In genomic region chr7:73434336-73434677, GRCm38 (mm10) we compare ENCODE assay signal across 23 mouse cellular contexts. TPM values are rescaled to one million over a fixed set of nuclear protein-coding genes. Genes with fewer than 3 reads are reported as not detected.
DNase-seq lines count a peak whose midpoint lies in the region; ATAC-seq lines count a peak whose summit lies in the region.
"Had no signal": no experiment of that assay in that cellular context is flagged by ENCODE, and none has a peak within 500 bp of the region (broad histone marks: within the 10 kb centered on the region; RNA-seq: fewer than 3 reads in every experiment).

No protein-coding gene starts in this region.

- no peak overlapping the region for H3K27ac ChIP-seq in forebrain, embryonic 13.5 days
- H3K27ac ChIP-seq in forebrain, embryonic 11.5 days (ENCODE audit: low read depth, low read length), result no peak overlapping the region
- H3K27ac ChIP-seq: limb, embryonic 15.5 days; liver, embryonic 14.5 days had no signal

- 90% methylated on average over 2 of the region's 2 CpGs for WGBS in forebrain, embryonic 13.5 days
- WGBS in forebrain, embryonic 11.5 days, result 93% methylated on average over 2 of the region's 2 CpGs

- no peaks in the 10 kb centered on the region for H3K4me1 ChIP-seq in forebrain, embryonic 13.5 days
- H3K4me1 ChIP-seq in forebrain, embryonic 11.5 days (replicated peaks; ENCODE audit: control insufficient read depth, insufficient read depth, low read length), result no peaks in the 10 kb centered on the region
- peaks cover 31% of the 10 kb centered on the region for H3K4me1 ChIP-seq in megakaryocyte, embryonic 14.5 days
- H3K4me1 ChIP-seq: limb, embryonic 15.5 days had no signal

- no peak overlapping the region for H3K4me2 ChIP-seq in forebrain, embryonic 13.5 days
- no peak overlapping the region for H3K4me2 ChIP-seq in forebrain, embryonic 11.5 days (ENCODE audit: low read depth, low read length, severe bottlenecking)
- H3K4me2 ChIP-seq: heart, embryonic 13.5 days; limb, embryonic 15.5 days; lung, embryonic 14.5 days had no signal

- H3K9me3 ChIP-seq in forebrain, embryonic 13.5 days (replicated peaks), result no peaks in the 10 kb centered on the region
- no peaks in the 10 kb centered on the region for H3K9me3 ChIP-seq in forebrain, embryonic 11.5 days (ENCODE audit: control insufficient read depth, low read length)
- H3K9me3 ChIP-seq in megakaryocyte, embryonic 14.5 days, result no peaks in the 10 kb centered on the region
- H3K9me3 ChIP-seq: heart, embryonic 13.5 days; limb, embryonic 15.5 days had no signal

- H3K9ac ChIP-seq in forebrain, embryonic 13.5 days, result no peak overlapping the region
- no peak overlapping the region for H3K9ac ChIP-seq in forebrain, embryonic 11.5 days (ENCODE audit: low read length)
- H3K9ac ChIP-seq: heart, embryonic 13.5 days; limb, embryonic 15.5 days; liver, embryonic 14.5 days; lung, embryonic 14.5 days had no signal

- H3K36me3 ChIP-seq in forebrain, embryonic 13.5 days (ENCODE audit: poor library complexity, severe bottlenecking), result peaks cover 79% of the 10 kb centered on the region
- H3K36me3 ChIP-seq in forebrain, embryonic 11.5 days (ENCODE audit: control insufficient read depth, insufficient read depth, low read length), result peaks cover 30% of the 10 kb centered on the region
- H3K36me3 ChIP-seq in megakaryocyte, embryonic 14.5 days (replicated peaks; ENCODE audit: low read length), result peaks cover 92% of the 10 kb centered on the region

- H3K27me3 ChIP-seq in forebrain, embryonic 13.5 days, result no peaks in the 10 kb centered on the region
- no peaks in the 10 kb centered on the region for H3K27me3 ChIP-seq in forebrain, embryonic 11.5 days (ENCODE audit: control insufficient read depth, insufficient read depth, low read length)
- H3K27me3 ChIP-seq in megakaryocyte, embryonic 14.5 days (replicated peaks), result no peaks in the 10 kb centered on the region
- H3K27me3 ChIP-seq: heart, embryonic 13.5 days; limb, embryonic 15.5 days had no signal

- no peak overlapping the region for H3K4me3 ChIP-seq in forebrain, embryonic 13.5 days
- H3K4me3 ChIP-seq in forebrain, embryonic 11.5 days (ENCODE audit: low read depth, low read length), result no peak overlapping the region
- peak overlapping the region; percentile 29 for H3K4me3 ChIP-seq in megakaryocyte, embryonic 14.5 days (replicated peaks)
- H3K4me3 ChIP-seq: heart, embryonic 13.5 days; limb, embryonic 15.5 days had no signal

- no peak for DNase-seq in forebrain, embryonic 11.5 days (ENCODE audit: low spot score)
- no peak for DNase-seq in right cerebral cortex, postnatal 10 days (ENCODE audit: low spot score in 2 of 2)
- no peak for DNase-seq in right cerebral cortex, adult 2 months (ENCODE audit: low spot score in 2 of 2)
- DNase-seq: adrenal gland, postnatal 36 days; cerebellum, adult 11-12 months; gastrocnemius, postnatal 10 days; heart, adult 18-20 months; heart, postnatal 14 days; kidney, adult 18-20 months; layer of hippocampus, adult 9-11 months; left cerebral cortex, postnatal 4 days; lung, embryonic 14.5 days; right cerebral cortex, adult 18-20 months; thymus, adult 18-20 months had no signal

- ATAC-seq in forebrain, embryonic 13.5 days, result peak; percentile 69
- ATAC-seq in forebrain, embryonic 11.5 days (replicated peaks; ENCODE audit: low FRiP score), result no peak
- no peak for ATAC-seq in megakaryocyte, adult 5-6 weeks (ENCODE audit: poor library complexity, severe bottlenecking)
- 0 out of 2 replicates have a peak, but pooled peaks have one; percentile 46 for ATAC-seq in erythroblast, adult 5-6 weeks (replicated peaks; ENCODE audit: low FRiP score, poor library complexity, severe bottlenecking)
- ATAC-seq in monocyte, adult 5-6 weeks (replicated peaks; ENCODE audit: insufficient number of reproducible peaks, low FRiP score, low TSS enrichment, poor library complexity, severe bottlenecking), result 0 out of 2 replicates have a peak, but pooled peaks have one; percentile 24
- ATAC-seq: CD4-positive, CD25-positive, alpha-beta regulatory T cell, adult 4 months had no signal

RNA-seq across cellular contexts. Expression of gene Rgma, which starts 59.0 kb away (rescaled TPM):
- polyA plus RNA-seq in forebrain, embryonic 13.5 days (2015; fragmentation: Nextera tagmentation; extraction: Ambion mirVana), result 24.7 and 27.6 TPM in 2 replicates
- polyA plus RNA-seq in forebrain, embryonic 11.5 days (2014; fragmentation: Nextera tagmentation; extraction: Ambion mirVana), result 37.0 and 40.5 TPM in 2 replicates
- polyA plus RNA-seq in megakaryocyte, embryonic 14.5 days (2012; ENCODE audit: insufficient read depth, low replicate concordance), result 1.1 TPM in 1 of 2 replicates, not detected in the other
- total RNA-seq in megakaryocyte, adult 5-6 weeks (2015), result not detected in 2 replicates
- not detected in 2 replicates for total RNA-seq in megakaryocyte, adult 5-6 weeks (2017)
- total RNA-seq in erythroblast, adult 5-6 weeks (2015; ENCODE audit: low replicate concordance), result not detected in 2 replicates
- not detected in 2 replicates for total RNA-seq in erythroblast, adult 5-6 weeks (2017; ENCODE audit: low replicate concordance)
- total RNA-seq in monocyte, adult 5-6 weeks (2017), result not detected in 3 replicates
- polyA plus RNA-seq: CD4-positive, CD25-positive, alpha-beta regulatory T cell, adult 4 months had no signal

Comparison
In these comparisons a context has a peak if more than half of its experiments do, and no peak if none do; other contexts are left out.
1. ATAC-seq: peak in forebrain, embryonic 13.5 days (single experiment), erythroblast, adult 5-6 weeks (single experiment) and monocyte, adult 5-6 weeks (single experiment); none in forebrain, embryonic 11.5 days (single experiment) and megakaryocyte, adult 5-6 weeks (single experiment).